Mouse (Mus musculus) lung, postnatal 4 days (tissue): ENCODE measurements at regions not wholly inside any gene's neighbourhood (a gene's known extent, or its start where the extent isn't known, plus 50 kb on each side); places are given as distances from the start of the nearest gene placed in this dataset.
"Not testable (repeated sequence)": the region's sequence is repeated elsewhere in the genome, so short reads cannot be mapped to it uniquely, and the experiment has no call there.

Source experiments
- DNase-seq, 2 experiments: peaks; one replicate each; pipeline ENCODE4 v3.0.0; 2021

GRCm38 (mm10) chr12:40898414-40899027 lies 125.4 kb upstream of the Immp2l start:
- DNase-seq = no peak

GRCm38 (mm10) chr12:40905650-40906338 lies 118.1 kb upstream of the Immp2l start:
- DNase-seq = no peak

- no peak for DNase-seq
Observed at GRCm38 (mm10) chr12:40906807-40907206, 117.1 kb upstream of the Immp2l start.

- DNase-seq = no peak
Observed at GRCm38 (mm10) chr12:40908809-40909795, 114.8 kb upstream of the Immp2l start.

- DNase-seq = peak in 1 of 2 experiments; percentile 4
Observed at GRCm38 (mm10) chr12:40917486-40917885, 106.4 kb upstream of the Immp2l start.

- no peak for DNase-seq
Observed at GRCm38 (mm10) chr12:40921988-40922387, 101.9 kb upstream of the Immp2l start.

GRCm38 (mm10) chr12:40926681-40927080 lies 97.2 kb upstream of the Immp2l start:
- no peak for DNase-seq

GRCm38 (mm10) chr12:40929409-40929808 lies 94.5 kb upstream of the Immp2l start:
- DNase-seq = not testable (repeated sequence)

- no peak for DNase-seq
Observed at GRCm38 (mm10) chr12:40935098-40935759, 88.7 kb upstream of the Immp2l start.

- no peak for DNase-seq
Observed at GRCm38 (mm10) chr12:40937037-40937436, 86.9 kb upstream of the Immp2l start.

- DNase-seq = no peak
Observed at GRCm38 (mm10) chr12:40946888-40947287, 77.0 kb upstream of the Immp2l start.

GRCm38 (mm10) chr12:40949580-40949979 lies 74.3 kb upstream of the Immp2l start:
- DNase-seq = no peak

GRCm38 (mm10) chr12:40958536-40958935 lies 65.4 kb upstream of the Immp2l start:
- no peak for DNase-seq

GRCm38 (mm10) chr12:40964996-40965395 lies 58.9 kb upstream of the Immp2l start:
- DNase-seq = no peak

GRCm38 (mm10) chr12:40966308-40966707 lies 57.6 kb upstream of the Immp2l start:
- DNase-seq = no peak

GRCm38 (mm10) chr12:40966723-40967122 lies 57.2 kb upstream of the Immp2l start:
- not testable (repeated sequence) for DNase-seq

GRCm38 (mm10) chr12:40972844-40973243 lies 51.0 kb upstream of the Immp2l start:
- DNase-seq = no peak
